Mouse (Mus musculus): ENCODE measurements around the gene Gm42421. TPM values are rescaled to one million over a fixed set of nuclear protein-coding genes. Genes with fewer than 3 reads are reported as not detected.

Gene Gm42421
- polyA plus RNA-seq, 1 experiment from 2014 or later = 3.3 TPM

DNA sequence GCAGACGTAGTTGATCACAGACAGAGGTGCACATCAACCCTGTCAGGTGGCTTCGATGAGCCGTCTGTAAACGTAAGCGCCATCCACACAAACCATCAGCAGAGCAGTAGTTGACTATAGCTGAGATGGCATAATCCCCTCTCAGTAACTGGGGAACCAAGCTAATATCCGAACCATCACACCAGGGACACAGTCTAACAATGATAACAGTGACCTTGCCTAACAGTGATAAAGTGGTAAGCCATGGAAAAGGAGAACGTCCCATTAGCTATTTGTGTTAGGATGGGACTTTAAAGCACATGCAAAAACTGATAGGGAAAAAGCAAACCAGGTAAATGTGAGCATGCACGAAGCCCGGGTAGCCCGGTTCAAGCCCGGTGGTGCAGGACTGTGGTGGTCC lies 48.3 kb downstream of the Gm42421 start:
- no peak overlapping the region for H3K4me3 ChIP-seq (replicated peaks)
- no peaks in the 10 kb centered on the region for H3K9me3 ChIP-seq (replicated peaks)
- ATAC-seq (ENCODE audit: low FRiP score) = no peak
- H3K4me1 ChIP-seq = peaks cover 4% of the 10 kb centered on the region; the same call in 1 of the 2 replicates
- H3K27me3 ChIP-seq (replicated peaks) = no peaks in the 10 kb centered on the region
- no peak overlapping the region for H3K4me2 ChIP-seq
- H3K9ac ChIP-seq (replicated peaks) = no peak overlapping the region
- H3K27ac ChIP-seq (replicated peaks) = no peak overlapping the region
- WGBS = 89% methylated on average over 11 of the region's 11 CpGs
- no peaks in the 10 kb centered on the region for H3K36me3 ChIP-seq

DNA sequence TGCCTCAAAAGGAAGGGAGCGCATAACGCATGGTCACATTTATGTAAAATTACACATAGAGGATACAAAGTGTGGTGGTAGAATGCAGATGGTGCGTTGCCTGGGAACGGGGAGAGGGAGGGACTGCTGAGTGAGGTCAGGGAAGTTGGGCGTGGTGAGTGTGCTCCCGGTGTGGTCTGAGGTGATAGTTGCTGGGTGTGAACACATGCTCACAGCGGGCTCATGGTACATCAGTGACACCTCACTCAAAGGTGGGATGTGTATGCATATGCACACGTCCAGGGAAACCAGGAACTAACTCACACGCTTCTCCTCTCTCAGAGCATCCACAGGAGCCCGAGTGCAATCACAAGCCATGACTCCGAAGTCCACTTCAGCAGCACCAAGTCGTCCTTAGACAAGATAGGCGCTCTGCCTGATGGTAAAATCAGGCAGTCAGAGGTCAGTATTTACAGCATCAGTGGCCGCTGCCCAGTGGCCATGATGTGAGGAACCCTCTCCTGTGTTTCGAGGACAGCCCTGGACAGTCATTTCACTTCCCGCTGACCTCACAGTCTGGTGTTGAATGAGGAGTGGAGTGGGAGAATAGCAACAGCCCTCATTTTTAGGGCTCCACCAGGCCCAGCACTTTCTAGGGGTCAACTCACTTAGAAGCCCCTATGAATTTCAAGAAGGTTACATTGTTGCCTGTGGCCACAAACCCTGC lies 48.9 kb downstream of the Gm42421 start:
- H3K4me2 ChIP-seq = no peak overlapping the region
- peaks cover 4% of the 10 kb centered on the region; the same call in 1 of the 2 replicates for H3K4me1 ChIP-seq
- no peaks in the 10 kb centered on the region for H3K36me3 ChIP-seq
- ATAC-seq (ENCODE audit: low FRiP score) = no peak
- no peak overlapping the region for H3K4me3 ChIP-seq (replicated peaks)
- no peaks in the 10 kb centered on the region for H3K27me3 ChIP-seq (replicated peaks)
- 84% methylated on average over 16 of the region's 16 CpGs for WGBS
- H3K9me3 ChIP-seq (replicated peaks) = no peaks in the 10 kb centered on the region
- no peak overlapping the region for H3K27ac ChIP-seq (replicated peaks)
- H3K9ac ChIP-seq (replicated peaks) = no peak overlapping the region

DNA sequence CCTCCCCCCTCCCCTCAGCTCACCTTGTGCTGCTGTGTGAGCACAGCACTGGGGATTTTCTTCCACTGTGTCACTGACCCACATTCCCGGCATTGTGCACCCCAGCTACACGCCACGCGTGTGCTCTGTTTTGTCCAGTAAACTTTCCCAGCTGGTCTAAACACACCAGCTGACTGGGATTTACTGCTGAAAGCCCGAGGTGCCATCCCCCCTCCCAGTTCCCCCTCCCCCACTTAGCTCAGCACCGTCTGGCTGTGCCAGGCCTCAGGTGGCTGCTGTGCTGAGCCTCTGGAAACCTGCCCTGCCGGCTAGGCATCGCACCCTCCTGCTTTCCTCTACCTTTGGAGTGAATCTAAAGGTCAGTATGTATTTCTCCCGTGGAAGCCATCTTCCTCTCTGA lies 52.9 kb downstream of the Gm42421 start:
- Histone ChIP-seq H3K27ac (replicated peaks) (no peak overlapping the region), H3K27me3 (replicated peaks) (no peaks in the 10 kb centered on the region), H3K36me3 (peaks cover 10% of the 10 kb centered on the region), H3K9ac (replicated peaks) (no peak overlapping the region), H3K4me3 (replicated peaks) (no peak overlapping the region), H3K4me2 (no peak overlapping the region; the same call in 1 of the 2 replicates), H3K9me3 (replicated peaks) (no peaks in the 10 kb centered on the region), H3K4me1 (peaks cover 4% of the 10 kb centered on the region; the same call in 1 of the 2 replicates)
- WGBS = 16% methylated on average over 9 of the region's 9 CpGs
- ATAC-seq (ENCODE audit: low FRiP score) = no peak

DNA sequence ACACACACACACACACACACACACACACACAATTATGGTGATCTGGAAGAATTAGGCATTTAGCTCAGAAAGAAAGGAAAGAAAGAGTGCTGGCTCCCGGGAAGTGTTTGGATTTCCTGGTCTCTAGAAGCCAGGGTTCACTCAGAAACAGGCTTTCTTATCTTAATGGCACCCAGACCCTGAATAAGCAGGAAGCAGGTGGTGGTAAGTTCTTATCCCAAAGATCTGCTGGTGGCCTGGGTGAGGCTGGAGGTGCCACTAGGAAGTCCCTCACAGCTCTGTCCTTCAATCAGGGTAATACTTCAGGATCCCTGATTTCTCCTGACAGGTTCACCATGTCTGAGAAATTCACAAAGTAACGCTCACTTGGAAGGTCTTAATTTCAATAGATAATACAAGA lies 54.4 kb downstream of the Gm42421 start:
- no peak for ATAC-seq (ENCODE audit: low FRiP score)
- 85% methylated on average over 2 of the region's 2 CpGs for WGBS
- Histone ChIP-seq H3K4me2 (no peak overlapping the region), H3K4me3 (replicated peaks) (no peak overlapping the region), H3K4me1 (peaks cover 4% of the 10 kb centered on the region; the same call in 1 of the 2 replicates), H3K27me3 (replicated peaks) (no peaks in the 10 kb centered on the region), H3K27ac (replicated peaks) (no peak overlapping the region), H3K9me3 (replicated peaks) (no peaks in the 10 kb centered on the region), H3K9ac (replicated peaks) (no peak overlapping the region), H3K36me3 (peaks cover 24% of the 10 kb centered on the region)

DNA sequence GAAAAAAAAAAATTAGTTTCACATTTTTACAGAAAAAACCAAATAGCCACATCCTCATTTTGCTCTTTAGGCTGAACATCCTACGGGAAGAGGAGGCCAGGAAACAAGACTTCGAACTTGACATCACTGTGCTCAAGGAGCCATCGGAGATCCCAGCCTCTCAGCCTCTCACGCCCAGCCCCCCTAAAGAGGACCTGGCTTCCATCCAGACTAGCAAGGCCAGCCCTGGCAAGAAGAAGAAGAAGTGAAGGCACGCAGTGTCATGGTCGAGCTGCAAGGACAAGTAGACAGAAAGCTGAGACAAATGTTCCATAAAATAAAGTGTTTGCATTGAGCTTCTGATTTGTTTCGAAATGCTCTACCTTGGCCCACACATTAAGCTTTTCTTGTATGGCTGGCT lies 57.4 kb downstream of the Gm42421 start:
- H3K27ac ChIP-seq (replicated peaks) = no peak overlapping the region
- H3K4me3 ChIP-seq (replicated peaks) = no peak overlapping the region
- no peaks in the 10 kb centered on the region for H3K9me3 ChIP-seq (replicated peaks)
- H3K36me3 ChIP-seq = peaks cover 54% of the 10 kb centered on the region
- no peak for ATAC-seq (ENCODE audit: low FRiP score)
- 86% methylated on average over 7 of the region's 7 CpGs for WGBS
- no peak overlapping the region for H3K9ac ChIP-seq (replicated peaks)
- no peaks in the 10 kb centered on the region for H3K27me3 ChIP-seq (replicated peaks)
- peaks cover 8% of the 10 kb centered on the region for H3K4me1 ChIP-seq
- no peak overlapping the region for H3K4me2 ChIP-seq

Other genes starting within 250 kb of the Gm42421 start
- gene Usp42, start 195.9 kb upstream of the Gm42421 start, polyA plus RNA-seq (2015; fragmentation: Nextera tagmentation; extraction: Ambion mirVana) = 22.7 and 25.1 TPM in 2 replicates
- 48.2 and 50.7 TPM in 2 replicates for gene Eif2ak1, start 110.4 kb upstream of the Gm42421 start, polyA plus RNA-seq (2015; fragmentation: Nextera tagmentation; extraction: Ambion mirVana)
- 0.40 and 0.59 TPM in 2 replicates for gene Ankrd61, start 30.5 kb upstream of the Gm42421 start, polyA plus RNA-seq (2015; fragmentation: Nextera tagmentation; extraction: Ambion mirVana)
- gene Aimp2, start 18.3 kb upstream of the Gm42421 start, polyA plus RNA-seq (2015; fragmentation: Nextera tagmentation; extraction: Ambion mirVana) = 96.3 and 101 TPM in 2 replicates
- 29.8 and 30.9 TPM in 2 replicates for gene Pms2, start 18.2 kb upstream of the Gm42421 start, polyA plus RNA-seq (2015; fragmentation: Nextera tagmentation; extraction: Ambion mirVana)
- gene Rsph10b, start 4.9 kb downstream of the Gm42421 start, polyA plus RNA-seq (2015; fragmentation: Nextera tagmentation; extraction: Ambion mirVana) = 3.3 and 5.7 TPM in 2 replicates
- gene Ccz1, start 86.7 kb downstream of the Gm42421 start, polyA plus RNA-seq (2015; fragmentation: Nextera tagmentation; extraction: Ambion mirVana) = 76.1 and 77.4 TPM in 2 replicates
- gene Ocm, start 98.5 kb downstream of the Gm42421 start, polyA plus RNA-seq (2015; fragmentation: Nextera tagmentation; extraction: Ambion mirVana) = not detected in 2 replicates
- 8.2 and 9.4 TPM in 2 replicates for gene Lmtk2, start 172.3 kb downstream of the Gm42421 start, polyA plus RNA-seq (2015; fragmentation: Nextera tagmentation; extraction: Ambion mirVana)

Data from neural tube, embryonic 15.5 days (tissue).